Mouse (Mus musculus) adrenal gland (tissue): ENCODE data around the gene Hsd17b13.

Source experiments
- intact Hi-C: fragments of 180-260 bp; cut with DNase I; formaldehyde crosslinking; loops from one replicate; pipeline ENCODE4 v1.15.1; 2025

Hsd17b13 gene

DNA sequence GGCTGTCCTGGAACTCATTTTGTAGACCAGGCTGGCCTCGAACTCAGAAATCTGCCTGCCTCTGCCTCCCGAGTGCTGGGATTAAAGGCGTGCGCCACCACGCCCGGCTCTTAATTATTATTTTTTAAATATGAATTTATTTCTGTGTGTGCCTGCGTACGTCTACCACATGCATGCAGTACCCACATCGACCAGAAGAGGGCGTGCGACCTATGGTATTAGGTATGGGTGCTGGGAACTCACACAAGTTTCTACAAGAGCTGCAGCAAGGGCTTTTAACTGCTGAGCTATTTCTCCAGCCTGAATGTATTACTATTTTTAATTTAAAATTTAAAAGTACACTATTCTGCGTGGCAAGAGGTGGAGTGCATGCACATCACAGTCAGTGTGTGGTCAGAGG lies 50.8 kb downstream of the Hsd17b13 start:
- intact Hi-C loops = loop anchor here (10.0 kb wide), 2 partner anchors 252 to 582 kb away; no protein-coding TSS in a partner anchor

DNA sequence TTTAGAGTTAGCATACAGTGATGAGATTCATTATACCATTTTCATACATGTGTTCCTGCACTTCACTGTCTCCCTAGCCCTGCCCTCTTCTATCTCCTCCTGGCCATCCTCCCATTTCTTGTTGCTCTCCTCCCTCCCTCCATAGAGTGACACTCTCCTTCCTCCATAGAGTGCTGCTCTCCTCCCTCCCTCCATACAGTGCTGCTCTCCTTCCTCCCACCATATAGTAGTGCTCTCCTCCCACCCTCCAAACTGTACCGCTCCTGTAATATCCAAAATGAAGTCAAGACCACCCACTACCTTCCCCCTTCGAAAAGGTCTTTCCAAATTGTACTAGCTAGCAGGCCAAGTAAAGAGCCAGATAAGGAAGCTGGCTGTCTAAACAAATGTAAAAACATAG lies 53.5 kb downstream of the Hsd17b13 start:
- intact Hi-C loops = loop anchor here (10.0 kb wide), 2 partner anchors 249 to 579 kb away; no protein-coding TSS in a partner anchor

DNA sequence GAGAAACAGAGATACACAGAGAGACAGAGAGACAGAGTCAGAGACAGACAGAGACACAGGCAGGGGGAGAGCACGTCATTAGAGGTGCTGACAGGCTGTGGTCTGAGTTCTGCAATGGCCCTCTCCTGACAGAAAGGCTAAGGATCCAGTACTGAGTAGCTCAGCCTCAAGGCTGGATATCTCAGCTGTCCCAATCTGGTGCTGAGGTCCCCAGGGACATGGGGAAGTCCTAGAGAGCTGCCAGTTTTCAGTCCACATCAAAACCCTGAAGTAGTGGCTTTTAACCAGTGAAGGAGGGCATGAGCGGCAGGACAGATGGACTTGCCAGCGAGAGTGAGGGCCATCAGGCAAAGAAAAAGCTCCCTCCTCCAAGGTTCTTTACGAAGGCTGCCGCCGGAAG lies 54.1 kb downstream of the Hsd17b13 start:
- intact Hi-C loops = loop anchor here (10.0 kb wide), 2 partner anchors 248 to 578 kb away; no protein-coding TSS in a partner anchor

DNA sequence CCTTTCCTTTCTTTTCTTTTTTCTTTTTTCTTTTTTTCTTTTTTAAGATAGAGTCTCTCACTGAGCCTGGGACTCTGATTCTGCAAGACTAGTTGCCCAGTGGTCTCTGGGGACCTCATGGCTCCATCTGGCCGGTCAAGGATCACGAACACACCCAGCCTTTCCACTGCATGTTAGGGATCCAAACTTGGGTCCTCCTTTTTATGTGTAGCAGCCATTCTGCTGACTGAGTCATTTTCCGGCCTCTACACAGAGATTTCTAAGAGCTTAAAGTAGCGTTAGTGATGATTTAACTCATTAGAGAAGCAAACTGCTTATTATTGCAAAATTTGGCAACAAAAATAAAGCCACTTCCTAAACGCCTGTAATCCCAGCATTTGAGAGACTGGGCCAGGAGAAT lies 54.8 kb downstream of the Hsd17b13 start:
- intact Hi-C loops = loop anchor here (10.0 kb wide), 2 partner anchors 248 to 578 kb away; no protein-coding TSS in a partner anchor

DNA sequence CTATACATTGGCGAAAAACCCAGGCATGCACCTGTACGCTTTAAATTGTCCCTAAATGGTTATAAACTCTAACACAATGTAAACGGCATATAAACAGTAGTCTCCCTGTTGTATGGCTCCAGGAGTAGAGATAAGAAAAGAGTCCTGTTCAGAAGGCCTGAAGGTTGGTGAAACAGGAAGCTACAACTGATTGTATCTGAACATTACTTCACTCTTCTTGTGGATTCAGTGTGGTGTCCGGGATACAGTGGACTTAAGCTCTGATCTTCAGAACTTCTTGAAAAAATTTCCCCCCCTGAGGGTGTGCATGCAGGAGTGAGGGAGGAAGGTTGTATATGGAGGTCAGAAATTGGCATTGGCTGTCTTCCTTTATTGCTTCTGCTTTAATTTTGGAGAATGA lies 57.7 kb downstream of the Hsd17b13 start:
- intact Hi-C loops = no loop called here

DNA sequence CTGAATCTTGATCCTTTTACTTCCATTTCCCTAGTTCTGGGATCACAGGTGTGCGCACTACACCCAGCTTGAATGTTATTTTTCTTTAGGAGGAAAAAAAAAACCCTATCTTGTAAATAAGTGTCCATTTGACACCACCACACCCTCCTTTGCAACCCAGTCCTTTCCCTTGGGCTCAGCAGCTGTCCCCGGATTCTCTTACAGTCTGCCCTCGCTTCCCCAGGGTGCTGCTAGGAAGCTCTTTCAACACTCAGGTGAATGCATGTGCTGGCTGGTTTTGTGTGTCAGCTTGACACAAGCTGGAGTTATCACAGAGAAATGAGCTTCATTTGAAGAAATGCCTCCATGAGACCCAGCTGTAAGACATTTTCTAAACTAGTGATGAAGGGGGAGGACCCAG lies 59.0 kb downstream of the Hsd17b13 start:
- intact Hi-C loops = no loop called here

DNA sequence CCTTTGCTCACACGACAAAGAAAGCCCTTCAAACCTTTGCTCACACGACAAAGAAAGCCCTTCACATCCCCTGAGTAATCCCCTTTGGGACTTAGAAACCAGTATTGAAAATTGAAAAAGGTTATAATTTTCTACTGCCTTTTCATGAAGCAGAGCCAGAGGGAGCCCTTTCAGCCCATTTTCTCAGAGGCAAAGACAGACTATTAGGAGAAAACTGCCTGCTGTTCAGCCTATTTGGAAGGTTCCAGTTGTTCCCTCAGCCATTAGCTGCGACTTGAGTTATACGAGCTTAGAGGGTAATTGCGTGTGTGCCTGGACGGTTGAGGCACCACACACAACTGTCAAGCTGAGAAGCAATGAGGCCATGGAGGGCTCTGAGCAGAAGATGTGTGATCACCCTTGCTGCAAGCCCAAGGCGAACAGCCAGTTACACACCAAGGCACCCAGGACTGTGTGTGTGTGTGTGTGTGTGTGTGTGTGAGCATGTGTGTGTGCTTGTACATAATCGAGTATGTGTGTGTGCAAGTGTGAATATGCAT lies 59.8 kb downstream of the Hsd17b13 start:
- intact Hi-C loops = no loop called here

DNA sequence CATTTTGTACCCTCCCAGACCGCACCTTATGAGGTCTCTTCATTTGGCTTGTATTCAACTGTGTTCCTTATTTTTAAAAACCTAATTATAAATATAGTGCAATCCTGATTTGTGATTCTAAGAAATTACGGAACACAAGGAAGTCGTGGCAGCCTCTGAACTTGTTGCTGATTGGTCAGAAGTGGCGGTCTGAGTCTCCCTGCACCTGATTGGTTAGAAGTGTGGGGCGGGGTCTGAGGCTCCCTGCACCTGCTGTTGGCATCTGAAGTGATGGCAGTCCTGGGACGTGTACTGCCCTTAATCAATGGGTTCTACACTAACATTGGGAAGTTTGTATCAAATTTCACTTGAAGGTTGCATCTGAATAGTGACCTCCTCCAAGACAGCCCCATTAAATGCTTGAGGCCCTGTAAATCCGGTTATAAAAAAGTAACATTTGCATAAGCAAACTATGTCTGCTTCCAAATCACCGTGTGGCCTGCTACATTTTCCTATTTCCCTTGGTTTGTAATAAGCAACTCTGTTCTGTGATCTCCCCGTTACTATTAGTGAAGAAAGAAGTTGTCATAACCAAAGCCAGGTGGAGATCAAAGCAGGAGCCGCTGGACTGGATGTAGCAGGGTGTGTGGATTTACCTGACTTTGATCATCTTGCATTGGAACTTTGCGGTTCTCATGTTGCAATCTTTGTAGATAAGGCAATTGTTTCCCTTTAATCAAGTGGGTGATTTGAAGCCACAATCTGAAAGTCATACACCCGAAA lies 60.4 kb downstream of the Hsd17b13 start:
- intact Hi-C loops = no loop called here

DNA sequence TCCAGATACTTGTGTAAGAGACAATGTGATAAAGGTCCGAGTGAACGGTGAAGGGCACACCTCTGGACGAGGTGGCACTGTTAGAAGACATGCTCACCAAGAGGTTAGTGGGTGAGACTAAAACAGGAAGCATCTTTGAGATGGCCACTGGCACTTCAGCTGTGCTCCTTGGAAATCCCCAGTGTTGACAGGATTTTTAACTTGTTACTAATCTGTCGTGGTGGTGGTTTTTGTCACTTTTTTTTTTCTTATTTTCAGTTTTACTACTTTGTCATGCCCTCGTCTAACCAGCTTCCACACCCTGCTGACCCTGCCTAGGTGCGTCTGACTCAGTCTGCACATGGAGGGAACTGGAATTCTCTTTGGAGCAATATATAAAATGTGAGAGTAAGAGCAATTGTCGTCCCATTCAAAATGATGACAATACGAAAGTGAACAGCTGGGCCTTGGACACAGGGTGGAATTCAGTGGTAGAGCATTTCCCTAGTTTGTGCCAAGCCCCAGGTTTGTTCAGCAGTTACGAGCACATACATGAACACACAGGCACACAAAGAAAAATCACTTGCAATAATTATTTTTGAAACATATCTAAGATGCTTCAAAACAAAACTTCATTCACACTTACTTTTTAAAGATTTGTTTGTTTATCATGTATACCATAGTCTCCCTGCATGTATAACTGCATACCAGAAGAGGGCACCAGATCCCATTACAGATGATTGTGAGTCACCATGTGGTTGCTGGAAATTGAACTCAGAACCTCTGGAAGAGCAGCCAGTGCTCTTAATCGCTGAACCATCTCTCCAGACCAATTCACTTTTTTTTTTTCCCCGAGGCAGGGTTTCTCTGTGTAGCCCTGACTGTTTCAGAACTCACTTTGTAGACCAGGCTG lies 62.6 kb downstream of the Hsd17b13 start:
- intact Hi-C loops = no loop called here

DNA sequence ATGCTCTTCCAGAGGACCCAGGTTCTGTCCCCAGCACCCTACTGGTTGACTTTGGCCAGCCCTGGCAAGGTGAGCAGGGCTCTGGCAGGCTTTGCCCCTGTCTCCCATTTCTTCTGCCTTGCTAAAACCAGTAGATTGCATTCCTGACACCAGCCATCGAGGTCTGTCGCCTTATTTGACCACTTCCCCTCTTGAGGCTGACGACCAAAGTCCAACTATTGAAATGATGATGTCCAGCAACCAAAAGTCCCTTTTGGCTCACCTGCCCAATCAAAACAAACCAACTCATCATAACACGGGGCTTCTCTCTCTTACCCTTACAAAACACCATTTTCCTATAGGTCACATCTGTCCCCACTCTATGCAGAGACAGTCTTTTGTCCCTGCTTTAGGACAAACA lies 64.1 kb downstream of the Hsd17b13 start:
- intact Hi-C loops = no loop called here

DNA sequence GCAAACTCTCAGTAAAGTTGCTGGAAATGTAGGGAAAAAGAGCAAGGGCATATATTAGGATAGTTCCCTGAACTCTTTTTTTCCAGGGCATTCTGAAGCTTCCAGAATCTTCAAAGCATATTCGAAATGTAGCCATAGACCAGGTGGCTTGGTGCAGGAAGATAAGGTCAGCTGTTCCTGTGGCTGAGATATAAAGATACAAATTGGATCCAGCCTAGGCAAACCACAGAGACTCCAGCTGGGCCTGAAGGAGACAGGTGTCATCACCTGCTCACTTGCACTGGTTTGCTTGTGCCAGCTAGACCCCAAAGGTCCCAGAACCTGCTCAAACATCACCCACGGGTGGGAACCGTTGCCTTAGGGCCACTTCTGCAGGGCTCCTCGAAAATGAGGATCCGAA lies 65.7 kb downstream of the Hsd17b13 start:
- intact Hi-C loops = no loop called here

DNA sequence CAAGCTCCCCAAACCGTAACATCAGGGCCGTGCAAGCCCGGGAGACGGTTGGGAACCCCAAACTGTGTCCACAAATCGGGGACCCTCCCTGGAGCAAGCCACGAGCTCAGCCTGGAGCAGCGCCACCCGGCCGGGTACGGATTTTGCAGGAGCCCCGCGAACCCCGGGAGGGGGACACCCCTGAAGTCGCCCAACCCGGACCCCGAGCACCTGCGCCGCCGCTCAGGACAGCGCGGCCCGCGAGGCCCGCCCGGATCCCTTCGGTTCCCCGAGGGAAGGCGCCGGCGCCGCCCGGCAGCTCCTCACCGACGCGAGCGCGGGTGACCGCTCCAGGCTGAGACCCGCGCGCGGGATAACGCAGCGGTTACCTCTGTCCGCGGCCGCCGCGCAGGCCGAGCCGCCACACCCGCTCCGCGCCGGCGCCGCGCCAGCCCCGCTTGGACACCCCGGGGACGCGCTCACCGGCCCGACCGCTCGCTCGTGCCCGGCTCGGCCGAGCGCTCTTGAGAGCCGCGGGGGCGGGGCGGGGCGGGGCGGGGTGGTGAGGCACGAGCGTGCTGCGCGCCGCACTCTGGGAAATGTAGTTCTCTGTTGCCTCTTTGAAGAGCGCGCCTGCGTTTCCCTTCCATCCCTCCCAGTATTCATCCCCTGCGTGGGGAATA lies 66.3 kb downstream of the Hsd17b13 start, which contains the start of gene Klhl8:
Gene Klhl8 (minus strand): TSS at position 512 of the 662 bp plus-strand sequence.
- intact Hi-C loops = no loop called here

DNA sequence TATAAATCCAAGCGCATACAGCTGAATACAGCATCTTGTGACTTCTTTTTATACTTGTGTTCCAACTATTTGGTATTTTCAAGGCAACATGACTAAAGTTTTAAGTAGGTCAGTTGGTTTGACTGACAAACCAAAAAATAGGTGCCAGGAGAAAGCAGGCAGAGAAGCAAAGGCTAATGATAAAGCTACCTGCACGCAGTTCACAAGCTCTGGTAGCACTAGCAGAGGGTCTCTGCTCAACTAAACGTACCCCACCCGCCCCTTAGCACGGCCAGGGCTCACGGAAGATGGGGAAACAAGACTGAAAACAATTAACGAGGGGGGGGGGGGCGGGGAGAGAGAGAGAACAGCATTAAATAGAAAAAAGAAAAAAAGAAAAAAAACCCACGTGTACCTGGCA lies 67.1 kb downstream of the Hsd17b13 start:
- intact Hi-C loops = no loop called here

DNA sequence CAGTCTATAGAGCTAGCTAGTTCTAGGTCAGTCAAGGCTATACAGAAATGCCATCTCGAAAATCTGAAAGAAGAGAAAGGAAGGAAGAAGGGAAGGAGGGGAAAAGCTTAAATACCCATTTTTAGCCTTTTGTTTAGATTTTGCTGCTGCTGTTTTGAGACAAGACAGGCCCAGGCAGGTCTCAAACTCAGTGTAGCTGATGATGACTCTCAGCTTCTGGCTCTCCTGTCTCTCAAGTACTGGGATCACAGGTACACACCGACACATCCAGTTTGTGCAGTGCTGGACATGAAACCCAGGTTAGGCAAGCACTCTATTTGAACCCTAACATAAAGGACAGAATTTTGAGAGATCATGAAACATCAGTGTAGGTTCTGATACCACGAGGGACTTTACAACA lies 67.7 kb downstream of the Hsd17b13 start:
- intact Hi-C loops = no loop called here

DNA sequence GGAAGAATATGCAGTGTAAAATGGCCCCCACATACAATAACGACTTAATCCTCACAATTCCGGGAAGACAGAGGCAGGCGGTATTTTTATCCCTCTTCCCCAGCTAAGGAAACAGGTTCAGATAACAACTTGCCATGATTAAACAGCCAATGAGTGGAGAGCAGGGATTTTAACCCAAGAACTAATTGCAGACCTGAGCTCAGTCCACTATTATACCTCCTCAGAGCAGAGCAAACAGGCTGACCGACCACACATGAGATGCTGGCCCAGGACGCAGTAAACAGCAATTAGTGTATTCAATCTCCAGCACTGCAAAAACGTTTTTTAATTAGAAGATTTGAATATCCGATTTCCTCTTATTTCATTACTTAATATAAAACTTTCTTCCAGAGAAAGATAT lies 68.4 kb downstream of the Hsd17b13 start:
- intact Hi-C loops = no loop called here

DNA sequence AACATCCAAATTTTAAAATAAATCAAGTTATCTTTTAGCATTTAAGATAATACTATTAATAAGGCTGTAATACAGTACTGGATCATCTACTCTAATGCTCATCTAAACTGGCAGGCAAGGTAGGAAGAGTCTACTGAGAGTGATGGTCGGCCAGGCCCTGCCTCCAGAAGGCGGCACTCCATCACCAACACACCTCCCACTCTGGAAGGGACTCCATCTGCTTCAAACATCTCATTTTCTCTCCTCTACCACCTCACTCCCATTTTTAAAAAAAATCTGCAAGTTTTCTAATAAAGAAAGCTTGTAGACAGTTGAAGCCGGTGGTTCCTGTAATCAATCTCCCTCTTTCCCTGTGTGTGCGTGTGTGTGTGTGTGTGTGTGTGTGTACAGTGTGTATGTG lies 69.4 kb downstream of the Hsd17b13 start:
- intact Hi-C loops = no loop called here

DNA sequence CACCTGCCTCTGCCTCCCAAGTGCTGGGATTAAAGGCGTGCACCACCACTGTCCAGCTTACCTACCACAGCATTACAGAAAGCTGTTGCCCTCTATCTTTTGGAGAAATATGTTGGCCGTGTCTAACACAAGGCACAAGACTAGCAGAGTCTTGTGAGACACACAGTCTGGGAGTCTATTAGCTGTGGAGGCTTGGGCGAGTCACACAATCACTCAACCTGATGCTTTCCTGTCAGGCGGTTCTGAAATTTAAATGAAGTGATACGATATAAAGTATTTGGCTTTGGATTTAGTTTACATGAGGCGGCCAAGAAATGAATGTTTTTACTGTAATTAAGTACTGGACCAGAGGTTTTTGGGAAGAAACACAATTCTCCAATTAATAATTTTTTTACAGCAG lies 71.0 kb downstream of the Hsd17b13 start:
- intact Hi-C loops = no loop called here
